Mouse (Mus musculus): ENCODE measurements around the gene Rasa3. TPM values are rescaled to one million over a fixed set of nuclear protein-coding genes. Genes with fewer than 3 reads are reported as not detected.
A peak's percentile ranks its signal among the peaks of the same experiment; 100 is the strongest.

Gene Rasa3
- polyA plus RNA-seq, 1 experiment from 2014 or later, result 19.2 TPM

DNA sequence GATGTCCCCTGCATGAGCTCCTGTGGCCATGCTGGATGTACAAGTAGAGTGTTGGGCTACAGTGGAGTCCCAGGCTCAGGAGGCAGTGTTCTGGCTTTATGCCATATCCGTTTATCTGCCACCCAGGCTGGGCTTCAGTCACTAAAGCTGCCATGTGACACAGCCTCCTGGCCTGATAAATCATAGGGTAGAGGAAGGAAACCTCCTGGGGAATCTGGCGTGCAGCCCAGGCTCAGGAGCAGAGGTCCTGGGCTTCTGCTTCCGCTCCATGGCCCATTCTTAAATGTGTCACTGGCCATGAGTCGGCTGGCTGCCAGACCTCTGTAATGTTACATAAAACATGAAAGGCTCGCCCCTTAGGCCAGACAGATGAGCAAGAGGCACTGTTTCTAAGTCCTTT is 146.5 kb downstream of the Rasa3 start:
- Histone ChIP-seq H3K4me3 (ENCODE audit: low read depth, low read length) (no peak overlapping the region), H3K4me2 (ENCODE audit: low read depth, low read length) (no peak overlapping the region), H3K27ac (ENCODE audit: low read length) (no peak overlapping the region), H3K36me3 (ENCODE audit: control insufficient read depth, insufficient read depth) (no peaks in the 10 kb centered on the region), H3K9ac (ENCODE audit: low read depth, low read length) (no peak overlapping the region), H3K27me3 (ENCODE audit: control insufficient read depth, insufficient read depth, low read depth, low read length) (no peaks in the 10 kb centered on the region), H3K4me1 (ENCODE audit: control insufficient read depth, low read depth, low read length) (no peaks in the 10 kb centered on the region; the same call in 1 of the 2 replicates), H3K9me3 (replicated peaks; ENCODE audit: control insufficient read depth, low read length) (no peaks in the 10 kb centered on the region)
- ATAC-seq (ENCODE audit: low read depth), result peak; percentile 51; the same call in 1 of the 2 replicates
- 25% methylated on average over 5 of the region's 5 CpGs for WGBS (ENCODE audit: insufficient replicate concordance)

DNA sequence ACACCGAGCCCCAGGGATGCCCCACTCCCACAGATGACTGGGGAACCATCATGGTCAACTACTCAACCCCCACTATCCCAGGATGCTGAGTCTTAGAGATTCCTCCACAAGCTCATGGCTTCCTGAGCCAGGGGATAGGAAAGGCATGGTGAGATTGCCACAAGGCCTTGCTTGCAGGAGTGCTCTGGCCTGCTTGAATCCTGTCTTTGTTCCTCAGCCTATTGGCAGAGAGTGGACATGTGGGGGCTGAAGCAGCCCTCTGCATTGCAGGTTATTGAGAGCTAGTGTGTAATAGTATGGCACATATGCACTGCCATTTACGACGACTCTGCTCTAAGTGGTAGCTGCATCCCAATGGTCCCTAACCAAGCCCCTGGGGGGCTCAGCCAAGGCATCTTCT is 147.0 kb downstream of the Rasa3 start:
- H3K4me1 ChIP-seq (ENCODE audit: control insufficient read depth, low read depth, low read length), result no peaks in the 10 kb centered on the region; the same call in 1 of the 2 replicates
- H3K4me3 ChIP-seq (ENCODE audit: low read depth, low read length), result no peak overlapping the region
- H3K4me2 ChIP-seq (ENCODE audit: low read depth, low read length), result no peak overlapping the region
- H3K27ac ChIP-seq (ENCODE audit: low read length), result no peak overlapping the region
- no peaks in the 10 kb centered on the region for H3K9me3 ChIP-seq (replicated peaks; ENCODE audit: control insufficient read depth, low read length)
- H3K9ac ChIP-seq (ENCODE audit: low read depth, low read length), result no peak overlapping the region
- ATAC-seq (ENCODE audit: low read depth), result no peak
- 56% methylated on average over 3 of the region's 3 CpGs for WGBS (ENCODE audit: insufficient replicate concordance)
- H3K36me3 ChIP-seq (ENCODE audit: control insufficient read depth, insufficient read depth), result no peaks in the 10 kb centered on the region
- no peaks in the 10 kb centered on the region for H3K27me3 ChIP-seq (ENCODE audit: control insufficient read depth, insufficient read depth, low read depth, low read length)

DNA sequence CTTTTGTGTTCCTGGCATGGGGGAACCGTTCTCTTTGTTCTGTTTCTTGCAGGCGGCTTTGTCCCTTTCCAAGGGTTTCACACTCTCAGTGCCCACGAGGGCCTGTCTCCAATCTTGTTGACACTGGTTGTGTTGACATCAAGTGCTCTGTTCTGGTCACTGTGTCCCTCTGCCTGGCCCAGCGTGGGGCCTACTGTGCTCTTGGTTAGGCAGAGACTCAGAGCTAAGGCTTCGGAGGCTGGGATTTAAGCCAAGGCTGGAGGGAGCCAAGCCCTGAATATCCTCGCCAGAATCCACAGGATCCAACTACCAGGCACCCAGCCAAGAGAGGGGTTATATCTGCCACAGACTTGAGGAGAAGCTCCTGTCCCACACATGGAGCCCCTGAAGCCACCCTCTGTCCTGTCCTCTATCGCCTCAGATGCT is 147.5 kb downstream of the Rasa3 start:
- no peaks in the 10 kb centered on the region for H3K27me3 ChIP-seq (ENCODE audit: control insufficient read depth, insufficient read depth, low read depth, low read length)
- H3K36me3 ChIP-seq (ENCODE audit: control insufficient read depth, insufficient read depth), result no peaks in the 10 kb centered on the region
- H3K9me3 ChIP-seq (replicated peaks; ENCODE audit: control insufficient read depth, low read length), result no peaks in the 10 kb centered on the region
- no peak overlapping the region for H3K9ac ChIP-seq (ENCODE audit: low read depth, low read length)
- H3K4me2 ChIP-seq (ENCODE audit: low read depth, low read length), result no peak overlapping the region
- 63% methylated on average over 7 of the region's 7 CpGs for WGBS (ENCODE audit: insufficient replicate concordance)
- no peak overlapping the region for H3K4me3 ChIP-seq (ENCODE audit: low read depth, low read length)
- no peaks in the 10 kb centered on the region; the same call in 1 of the 2 replicates for H3K4me1 ChIP-seq (ENCODE audit: control insufficient read depth, low read depth, low read length)
- H3K27ac ChIP-seq (ENCODE audit: low read length), result no peak overlapping the region
- ATAC-seq (ENCODE audit: low read depth), result no peak

DNA sequence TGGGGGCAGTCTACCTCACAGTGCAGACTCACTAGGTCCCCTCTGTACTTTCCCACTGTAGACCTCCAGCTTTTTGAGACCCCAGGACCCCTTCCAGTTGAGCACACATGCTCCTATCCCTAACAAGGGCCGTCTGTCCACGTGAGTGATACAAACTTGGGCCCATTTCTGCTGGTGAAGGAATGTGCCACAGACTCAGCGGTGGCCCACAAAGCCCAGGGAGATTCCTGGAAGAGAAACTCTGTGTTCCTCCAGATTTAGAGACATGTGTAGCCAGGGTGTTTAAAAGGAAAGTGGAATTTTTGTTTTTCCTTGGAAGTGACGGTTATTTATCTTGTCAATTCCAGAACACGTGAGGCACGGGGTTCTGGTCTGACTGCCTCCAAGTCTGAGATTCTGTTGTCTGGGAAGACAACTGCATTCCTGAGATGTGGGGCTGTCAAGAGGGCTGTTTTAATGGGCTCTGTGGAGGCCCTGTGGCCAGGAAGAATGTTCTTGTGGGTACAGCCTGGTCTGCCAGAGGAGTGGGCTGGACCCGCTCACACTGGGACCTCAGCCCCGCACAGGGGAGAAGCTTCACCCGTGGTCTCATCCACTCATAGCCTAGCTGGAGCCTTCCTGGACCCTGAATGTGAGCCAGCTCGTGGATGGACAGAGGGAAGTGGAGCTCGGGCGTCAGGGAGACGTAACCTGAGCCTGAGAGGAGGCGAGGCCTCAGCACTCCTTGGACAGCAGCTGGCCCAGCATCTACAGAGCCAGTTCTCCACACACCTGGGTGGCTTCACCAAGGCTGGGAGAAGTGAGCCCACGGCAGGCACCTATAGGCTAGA is 148.2 kb downstream of the Rasa3 start:
- no peak for ATAC-seq (ENCODE audit: low read depth)
- H3K9me3 ChIP-seq (replicated peaks; ENCODE audit: control insufficient read depth, low read length), result no peaks in the 10 kb centered on the region
- no peaks in the 10 kb centered on the region for H3K27me3 ChIP-seq (ENCODE audit: control insufficient read depth, insufficient read depth, low read depth, low read length)
- no peak overlapping the region for H3K4me2 ChIP-seq (ENCODE audit: low read depth, low read length)
- 54% methylated on average over 15 of the region's 15 CpGs for WGBS (ENCODE audit: insufficient replicate concordance)
- no peaks in the 10 kb centered on the region for H3K36me3 ChIP-seq (ENCODE audit: control insufficient read depth, insufficient read depth)
- H3K9ac ChIP-seq (ENCODE audit: low read depth, low read length), result no peak overlapping the region
- no peaks in the 10 kb centered on the region; the same call in 1 of the 2 replicates for H3K4me1 ChIP-seq (ENCODE audit: control insufficient read depth, low read depth, low read length)
- no peak overlapping the region for H3K27ac ChIP-seq (ENCODE audit: low read length)
- H3K4me3 ChIP-seq (ENCODE audit: low read depth, low read length), result no peak overlapping the region

DNA sequence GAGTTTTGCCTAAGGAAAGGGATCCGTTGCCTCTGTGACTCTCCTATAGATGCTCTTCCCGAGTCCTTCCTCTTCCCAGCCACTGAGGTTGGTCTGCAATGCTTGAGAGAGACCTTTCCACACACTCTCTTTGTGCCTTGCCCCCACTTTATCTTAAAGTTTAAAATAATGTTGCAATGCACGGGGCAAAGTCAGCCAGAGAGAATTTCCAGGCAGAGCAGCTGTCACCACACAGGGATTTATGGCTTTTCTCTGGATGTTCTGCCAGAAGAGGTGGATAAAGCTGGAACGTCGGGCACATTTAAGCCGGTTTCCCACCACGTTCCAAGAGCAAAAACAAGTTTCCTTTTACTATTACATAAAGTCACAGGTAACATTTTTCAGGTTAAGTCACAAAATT is 156.0 kb downstream of the Rasa3 start:
- no peak overlapping the region for H3K4me3 ChIP-seq (ENCODE audit: low read depth, low read length)
- no peaks in the 10 kb centered on the region for H3K27me3 ChIP-seq (ENCODE audit: control insufficient read depth, insufficient read depth, low read depth, low read length)
- 52% methylated on average over 7 of the region's 7 CpGs for WGBS (ENCODE audit: insufficient replicate concordance)
- H3K4me2 ChIP-seq (ENCODE audit: low read depth, low read length), result no peak overlapping the region
- no peaks in the 10 kb centered on the region for H3K36me3 ChIP-seq (ENCODE audit: control insufficient read depth, insufficient read depth)
- no peak for ATAC-seq (ENCODE audit: low read depth)
- H3K4me1 ChIP-seq (ENCODE audit: control insufficient read depth, low read depth, low read length), result no peaks in the 10 kb centered on the region
- no peak overlapping the region for H3K9ac ChIP-seq (ENCODE audit: low read depth, low read length)
- H3K27ac ChIP-seq (ENCODE audit: low read length), result no peak overlapping the region
- H3K9me3 ChIP-seq (replicated peaks; ENCODE audit: control insufficient read depth, low read length), result no peaks in the 10 kb centered on the region

DNA sequence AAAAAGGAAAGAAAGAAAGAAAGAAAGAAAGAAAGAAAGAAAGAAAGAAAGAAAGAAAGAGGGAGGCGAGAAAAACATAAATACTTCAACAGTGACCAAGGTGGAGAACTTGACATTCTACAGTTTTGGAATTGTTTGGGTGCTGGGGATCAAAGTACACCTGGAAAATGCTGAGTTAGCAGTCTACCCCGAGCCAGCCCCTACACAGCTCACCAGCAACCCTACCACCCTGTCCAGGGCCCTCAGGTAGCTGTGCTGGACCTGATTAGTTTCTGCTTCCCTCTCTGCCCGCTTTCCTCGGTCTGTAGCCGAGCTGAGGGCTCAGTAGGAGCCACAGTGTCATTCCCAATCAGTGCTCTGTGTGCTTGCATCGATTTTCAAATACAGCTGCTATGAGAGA is 157.1 kb downstream of the Rasa3 start:
- Histone ChIP-seq H3K36me3 (ENCODE audit: control insufficient read depth, insufficient read depth) (no peaks in the 10 kb centered on the region), H3K9me3 (replicated peaks; ENCODE audit: control insufficient read depth, low read length) (no peaks in the 10 kb centered on the region), H3K9ac (ENCODE audit: low read depth, low read length) (no peak overlapping the region), H3K27me3 (ENCODE audit: control insufficient read depth, insufficient read depth, low read depth, low read length) (no peaks in the 10 kb centered on the region), H3K4me3 (ENCODE audit: low read depth, low read length) (no peak overlapping the region), H3K4me2 (ENCODE audit: low read depth, low read length) (no peak overlapping the region), H3K27ac (ENCODE audit: low read length) (no peak overlapping the region), H3K4me1 (ENCODE audit: control insufficient read depth, low read depth, low read length) (no peaks in the 10 kb centered on the region)
- ATAC-seq (ENCODE audit: low read depth), result no peak
- WGBS (ENCODE audit: insufficient replicate concordance), result 39% methylated on average over 6 of the region's 6 CpGs

DNA sequence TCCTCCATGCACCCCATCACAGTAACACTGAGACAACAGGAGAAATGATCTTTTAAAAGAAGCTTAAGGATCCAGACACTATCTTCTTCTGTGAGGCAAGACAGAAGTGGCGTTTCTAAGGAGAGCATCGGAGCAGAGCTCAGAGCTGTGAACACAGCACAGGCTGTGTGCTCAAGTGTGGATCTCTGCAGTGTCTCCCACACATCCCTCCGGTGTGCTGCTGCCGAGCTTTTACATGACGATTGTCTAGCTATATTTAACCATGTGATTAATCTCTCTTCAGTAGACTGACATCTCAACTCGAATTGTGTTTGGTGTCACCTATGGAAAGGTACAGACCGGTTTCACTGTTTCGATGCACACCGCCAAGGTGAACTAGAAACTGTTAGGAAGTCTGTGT is 157.9 kb downstream of the Rasa3 start:
- no peaks in the 10 kb centered on the region for H3K27me3 ChIP-seq (ENCODE audit: control insufficient read depth, insufficient read depth, low read depth, low read length)
- no peak overlapping the region for H3K27ac ChIP-seq (ENCODE audit: low read length)
- no peaks in the 10 kb centered on the region for H3K9me3 ChIP-seq (replicated peaks; ENCODE audit: control insufficient read depth, low read length)
- WGBS (ENCODE audit: insufficient replicate concordance), result 51% methylated on average over 9 of the region's 9 CpGs
- H3K9ac ChIP-seq (ENCODE audit: low read depth, low read length), result no peak overlapping the region
- H3K4me3 ChIP-seq (ENCODE audit: low read depth, low read length), result no peak overlapping the region
- no peak overlapping the region for H3K4me2 ChIP-seq (ENCODE audit: low read depth, low read length)
- no peak for ATAC-seq (ENCODE audit: low read depth)
- H3K4me1 ChIP-seq (ENCODE audit: control insufficient read depth, low read depth, low read length), result no peaks in the 10 kb centered on the region
- H3K36me3 ChIP-seq (ENCODE audit: control insufficient read depth, insufficient read depth), result no peaks in the 10 kb centered on the region

DNA sequence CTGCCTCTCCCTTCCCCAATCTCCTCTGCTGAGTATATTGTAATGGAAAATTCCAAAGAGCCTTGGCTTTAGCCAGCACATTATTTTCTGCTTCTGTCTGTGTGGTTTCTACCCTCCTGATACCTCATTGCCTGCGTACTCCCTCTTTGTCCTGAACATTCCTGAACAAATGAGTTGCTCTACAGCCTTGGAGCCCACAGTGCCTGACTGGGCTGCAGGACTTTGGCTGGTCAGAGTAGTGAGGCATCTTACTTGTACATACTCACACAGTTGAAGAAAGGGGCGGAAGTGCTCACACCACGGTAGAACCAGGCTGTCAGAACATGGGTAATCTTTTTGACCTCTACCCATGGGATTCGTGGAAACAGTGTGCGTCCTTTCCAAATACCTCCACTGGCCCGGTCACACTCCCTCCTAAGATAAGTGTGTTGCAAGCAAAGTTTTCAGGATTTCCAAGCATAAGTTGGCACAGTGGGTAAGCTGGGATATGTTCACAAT is 160.1 kb downstream of the Rasa3 start:
- Histone ChIP-seq H3K4me2 (ENCODE audit: low read depth, low read length) (no peak overlapping the region), H3K4me1 (ENCODE audit: control insufficient read depth, low read depth, low read length) (no peaks in the 10 kb centered on the region), H3K4me3 (ENCODE audit: low read depth, low read length) (no peak overlapping the region), H3K9ac (ENCODE audit: low read depth, low read length) (no peak overlapping the region), H3K36me3 (ENCODE audit: control insufficient read depth, insufficient read depth) (no peaks in the 10 kb centered on the region), H3K27me3 (ENCODE audit: control insufficient read depth, insufficient read depth, low read depth, low read length) (no peaks in the 10 kb centered on the region), H3K9me3 (replicated peaks; ENCODE audit: control insufficient read depth, low read length) (no peaks in the 10 kb centered on the region), H3K27ac (ENCODE audit: low read length) (no peak overlapping the region)
- 74% methylated on average over 6 of the region's 6 CpGs for WGBS (ENCODE audit: insufficient replicate concordance)
- ATAC-seq (ENCODE audit: low read depth), result no peak
